Mouse (Mus musculus): ENCODE measurements around the gene Rprd2.
"Not testable (repeated sequence)": the region's sequence is repeated elsewhere in the genome, so short reads cannot be mapped to it uniquely, and the experiment has no call there.

Rprd2 gene

DNA sequence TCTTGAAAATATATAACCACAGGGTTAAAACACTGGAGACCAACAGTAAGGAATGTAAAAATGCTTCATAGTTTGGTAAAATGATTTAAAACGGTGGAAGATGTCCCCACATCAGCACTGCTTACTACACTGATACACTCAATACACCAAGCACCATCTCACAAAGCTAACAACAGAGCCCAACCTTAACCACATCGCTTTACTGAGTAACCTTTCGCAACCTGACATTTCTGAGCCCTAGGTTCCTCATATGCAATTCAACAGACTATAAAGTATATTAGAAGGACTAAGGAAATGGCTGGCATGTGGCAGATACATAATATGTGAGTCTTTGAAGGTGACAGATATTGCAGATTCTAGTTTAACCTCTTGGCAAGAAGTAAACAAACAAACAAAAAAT lies 2.0 kb downstream of the Rprd2 start:
- DNase-seq (ENCODE audit: low spot score) = no peak

DNA sequence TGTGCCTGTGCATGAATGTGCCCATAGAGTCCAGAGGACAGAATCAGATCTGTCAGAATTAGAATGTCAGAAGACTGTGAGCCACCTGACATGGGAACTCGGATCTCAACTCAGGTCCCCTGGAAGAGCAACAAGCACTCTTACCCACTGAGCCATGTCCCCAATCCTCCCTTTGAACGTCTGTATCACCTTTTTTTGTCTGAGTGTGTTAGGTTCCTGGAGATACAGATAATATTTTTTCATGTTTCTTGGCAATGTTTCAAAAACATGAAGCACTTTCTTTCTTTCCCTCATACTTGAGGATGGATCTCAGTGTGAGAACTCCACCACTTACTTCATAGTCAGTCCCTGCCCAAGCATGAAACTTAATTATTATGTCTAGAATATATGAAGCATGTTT lies 10.3 kb downstream of the Rprd2 start:
- no peak for DNase-seq (ENCODE audit: low spot score)

DNA sequence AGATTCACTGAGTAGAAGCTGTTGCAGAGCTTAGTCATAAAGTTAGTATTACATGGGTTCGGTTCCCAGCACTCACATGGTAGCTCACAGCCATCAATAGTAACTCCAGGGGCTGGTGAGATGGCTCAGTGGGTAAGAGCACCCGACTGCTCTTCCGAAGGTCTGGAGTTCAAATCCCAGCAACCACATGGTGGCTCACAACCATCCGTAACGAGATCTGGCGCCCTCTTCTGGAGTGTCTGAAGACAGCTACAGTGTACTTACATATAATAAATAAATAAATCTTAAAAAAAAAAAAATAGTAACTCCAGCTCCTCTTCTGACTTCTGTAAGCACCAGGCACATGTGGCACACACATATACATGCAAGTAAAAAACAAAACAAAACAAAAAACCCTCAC lies 11.0 kb downstream of the Rprd2 start:
- not testable (repeated sequence) for DNase-seq (ENCODE audit: low spot score)

DNA sequence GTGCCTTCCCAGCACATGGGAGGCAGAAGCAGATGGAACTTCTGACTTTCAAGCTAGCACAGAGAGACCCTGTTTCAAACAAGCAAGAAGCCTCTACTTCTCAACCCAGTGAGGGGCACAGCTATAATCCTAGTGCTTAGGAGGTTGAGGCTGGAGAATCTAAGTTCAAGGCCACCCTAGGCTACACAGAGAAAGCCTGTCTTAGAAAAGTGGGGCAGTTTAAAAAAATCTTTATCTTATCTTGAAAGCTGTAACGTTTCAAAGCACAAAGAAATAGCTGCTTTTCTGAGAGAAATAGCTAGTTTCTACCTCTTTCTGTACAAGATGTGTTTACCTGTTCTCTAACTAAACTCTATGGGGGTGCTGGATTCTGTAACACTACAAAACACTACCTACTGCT lies 12.0 kb downstream of the Rprd2 start:
- DNase-seq (ENCODE audit: low spot score) = no peak

DNA sequence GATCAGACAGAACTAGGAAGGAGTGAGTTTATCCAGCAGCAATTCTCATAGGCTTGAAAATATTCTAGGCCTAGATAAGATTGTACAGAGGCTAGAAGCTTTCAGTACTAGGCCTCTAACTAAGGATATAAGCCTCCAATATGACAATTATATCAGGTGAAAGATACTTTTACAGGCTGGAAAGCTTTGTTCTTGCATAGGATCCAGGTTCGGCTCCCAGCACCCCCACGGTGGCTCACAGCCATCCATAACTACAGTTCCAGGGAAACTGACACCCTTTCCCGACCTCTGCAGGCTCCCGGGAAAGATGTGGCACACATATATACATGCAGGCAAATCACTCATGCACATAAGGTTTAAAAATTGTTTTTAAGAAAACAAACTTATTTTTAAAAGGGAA lies 14.8 kb downstream of the Rprd2 start:
- DNase-seq (ENCODE audit: low spot score) = no peak

DNA sequence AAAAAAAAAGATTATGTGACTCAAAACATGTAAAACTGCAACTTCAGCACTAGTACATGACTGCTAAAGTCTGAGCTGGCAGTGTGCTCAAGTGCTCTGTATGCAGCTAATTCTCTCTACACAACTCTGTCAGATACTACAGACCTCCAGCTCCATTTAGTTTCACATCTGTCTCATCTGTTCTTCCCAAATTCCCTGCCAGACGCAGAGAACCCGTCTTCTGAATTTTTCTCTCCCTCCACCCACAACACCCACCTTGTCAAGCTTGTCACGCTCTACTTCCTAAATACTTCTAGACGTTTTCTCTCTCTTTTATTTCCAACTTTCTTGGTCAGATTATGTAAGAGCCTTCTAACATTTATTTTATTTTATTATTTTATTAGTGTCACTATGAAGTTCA lies 19.9 kb downstream of the Rprd2 start:
- no peak for DNase-seq (ENCODE audit: low spot score)

DNA sequence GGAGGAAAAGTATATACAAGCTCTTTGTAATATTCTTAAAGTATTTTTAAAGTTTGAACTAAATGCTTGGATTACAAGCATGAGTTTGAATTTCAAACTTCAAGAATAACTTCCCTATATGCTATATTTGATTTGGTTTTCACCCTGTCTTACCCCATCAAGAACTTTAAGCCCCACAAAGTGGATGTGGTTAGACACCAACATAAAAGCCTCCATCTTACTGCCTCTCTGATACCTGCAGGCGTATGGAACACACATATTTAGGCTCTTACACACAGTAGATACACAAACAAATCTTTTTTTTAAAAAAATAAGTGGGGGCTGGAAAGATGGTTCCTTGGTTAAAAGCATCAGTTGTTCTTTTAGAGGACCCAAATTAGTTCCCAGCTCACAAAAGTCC lies 24.4 kb downstream of the Rprd2 start:
- no peak for DNase-seq (ENCODE audit: low spot score)

DNA sequence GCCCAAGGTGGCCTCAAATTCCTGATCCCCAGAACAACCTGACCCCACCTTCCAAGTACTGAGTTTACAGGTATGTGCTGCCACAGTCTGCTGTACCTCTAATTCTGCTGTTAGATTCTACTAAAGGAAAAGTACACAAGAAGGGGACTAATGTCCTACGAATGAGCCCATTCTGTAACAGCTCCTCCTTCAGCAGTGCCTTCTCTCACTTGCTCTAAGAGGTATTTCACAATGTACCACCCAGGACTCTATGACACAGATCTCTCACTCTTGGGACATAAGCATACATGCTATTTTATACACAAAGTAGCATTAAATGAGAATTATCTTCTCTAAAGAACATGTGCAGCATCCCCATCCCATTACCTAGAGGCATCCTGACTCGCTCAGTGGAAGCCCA lies 25.0 kb downstream of the Rprd2 start:
- no peak for DNase-seq (ENCODE audit: low spot score)

DNA sequence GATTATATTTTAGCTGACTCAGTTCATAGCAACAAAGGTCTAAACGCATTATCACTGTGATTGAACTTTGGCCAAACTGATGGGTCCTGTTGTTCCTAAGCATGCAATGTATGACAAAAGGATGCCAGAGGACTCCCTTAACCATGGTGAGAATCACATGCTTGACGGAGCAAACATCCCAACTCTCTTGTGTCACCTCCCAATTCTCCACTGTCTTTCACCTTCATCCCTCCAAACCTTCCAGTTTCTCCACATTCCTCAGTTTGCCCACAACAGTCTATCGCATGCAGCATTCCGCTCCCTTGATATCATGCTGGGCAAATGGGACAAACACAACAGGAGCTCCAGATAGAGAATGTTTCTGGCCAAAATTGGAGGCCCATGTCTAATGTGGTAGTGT lies 33.2 kb downstream of the Rprd2 start:
- DNase-seq (ENCODE audit: low spot score) = no peak

DNA sequence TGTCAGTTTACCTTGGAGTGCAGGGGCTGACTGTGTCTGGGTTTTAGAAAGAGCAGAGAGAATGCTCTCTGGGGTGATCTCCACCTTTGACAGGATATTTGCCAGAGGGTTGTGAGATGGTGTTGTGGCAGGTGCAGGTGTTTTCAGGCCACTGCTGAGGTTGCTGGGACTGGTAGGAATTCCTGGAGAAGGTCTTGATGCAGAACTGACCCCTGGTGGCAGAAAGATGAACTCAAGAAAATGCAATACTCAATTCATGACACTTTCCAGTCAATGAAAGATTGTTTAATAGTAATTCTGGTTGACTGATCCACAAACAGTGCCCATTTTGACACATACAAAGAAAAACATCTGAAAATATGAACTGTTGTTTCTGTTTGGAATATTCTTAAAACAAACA lies 46.7 kb downstream of the Rprd2 start:
- DNase-seq (ENCODE audit: low spot score) = no peak

DNA sequence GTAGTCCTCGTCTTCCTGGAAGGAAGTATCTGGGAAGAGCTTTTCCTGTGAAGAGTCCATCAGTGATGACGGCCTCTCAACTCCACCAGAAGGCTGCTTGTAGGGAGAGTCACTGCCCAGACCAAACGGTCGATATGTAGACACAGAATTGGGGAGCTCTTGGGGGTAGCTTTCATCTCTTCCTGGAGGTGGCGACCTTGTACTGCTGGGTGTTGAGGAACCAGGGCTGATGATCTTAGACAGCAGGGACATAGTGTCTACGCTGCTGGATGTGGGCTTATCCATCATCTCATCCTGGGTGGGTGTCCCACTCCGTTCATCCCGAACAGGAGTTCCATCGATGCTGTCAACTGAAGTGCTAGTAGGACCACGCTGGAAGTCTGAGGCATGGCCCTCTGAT lies 53.1 kb downstream of the Rprd2 start:
- no peak for DNase-seq (ENCODE audit: low spot score)

DNA sequence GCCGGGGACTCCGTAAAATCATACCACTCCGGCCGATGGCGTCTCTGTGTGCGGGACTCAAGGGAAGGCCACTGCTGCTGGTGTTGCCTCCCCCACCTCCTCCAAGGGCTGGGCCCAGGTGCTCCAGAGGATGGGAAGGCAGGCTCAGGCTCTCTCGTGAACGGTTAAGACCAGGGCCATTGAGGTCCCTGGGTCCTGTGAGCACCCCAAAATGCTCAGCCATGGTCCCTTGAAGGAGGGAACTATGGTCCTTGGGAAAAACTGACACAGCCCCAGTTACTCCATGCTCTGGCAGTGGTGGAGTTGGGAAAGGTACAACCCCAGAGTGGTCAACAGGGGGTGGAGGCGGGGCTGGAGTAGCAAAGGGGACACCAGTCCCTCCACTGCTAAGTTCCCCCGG lies 54.9 kb downstream of the Rprd2 start:
- no peak for DNase-seq (ENCODE audit: low spot score)

DNA sequence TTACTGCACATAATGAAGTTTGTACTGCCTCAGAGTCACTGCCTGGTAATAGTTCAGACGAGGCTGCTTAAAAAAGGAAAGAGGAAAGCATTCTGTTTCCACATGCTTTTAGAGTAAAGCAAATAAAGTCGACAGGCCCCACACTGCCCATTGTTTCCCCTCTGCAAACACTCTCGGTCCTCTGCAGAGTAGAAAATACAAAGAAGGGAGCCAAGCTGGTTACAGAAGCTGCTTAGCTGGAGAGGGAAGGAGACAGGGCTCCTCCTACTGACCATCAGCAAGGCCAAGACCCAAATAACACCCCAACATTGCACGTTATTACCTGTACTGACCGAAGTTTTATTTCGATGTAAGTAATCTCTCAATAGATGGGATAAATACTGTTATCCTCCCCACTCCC lies 55.7 kb downstream of the Rprd2 start:
- DNase-seq (ENCODE audit: low spot score) = no peak

DNA sequence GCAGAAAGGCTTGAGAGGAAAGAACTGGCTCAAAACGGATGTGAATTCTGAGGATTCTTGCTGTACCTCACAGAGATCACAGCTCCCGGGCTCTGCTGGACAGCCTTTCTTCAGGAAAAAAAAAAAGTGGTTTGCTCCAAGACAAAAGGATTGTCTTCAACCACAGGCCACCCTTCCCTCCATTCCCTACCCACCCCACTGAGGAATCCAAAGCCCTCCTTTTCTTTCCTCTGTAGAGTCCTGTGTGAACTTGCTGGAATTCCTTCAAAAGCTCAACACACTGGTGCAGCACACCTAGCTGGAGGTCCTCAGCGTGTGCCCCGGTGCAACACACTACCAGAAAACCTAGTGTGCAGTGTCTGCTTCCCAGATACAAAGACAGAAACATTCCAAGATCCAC lies 56.9 kb downstream of the Rprd2 start:
- DNase-seq (ENCODE audit: low spot score) = no peak

DNA sequence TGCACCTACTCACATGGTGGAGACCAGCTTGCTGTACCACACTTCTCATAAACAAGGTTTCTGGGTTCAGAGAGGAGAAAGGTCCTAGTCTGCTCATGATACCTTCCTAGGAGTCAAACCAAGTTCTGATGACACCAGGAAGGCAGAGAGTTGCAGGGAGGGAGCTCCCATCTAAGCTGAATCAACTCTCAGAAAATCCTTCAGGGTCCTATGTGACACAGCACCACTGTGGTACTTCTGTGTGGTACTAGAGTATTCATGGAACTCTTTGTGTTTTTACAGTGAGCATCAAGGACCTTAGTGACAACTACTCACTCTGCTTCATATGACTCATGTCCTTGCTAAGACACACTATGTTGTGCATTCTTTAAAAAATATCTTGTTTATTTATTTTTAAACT lies 58.0 kb downstream of the Rprd2 start:
- no peak for DNase-seq (ENCODE audit: low spot score)

DNA sequence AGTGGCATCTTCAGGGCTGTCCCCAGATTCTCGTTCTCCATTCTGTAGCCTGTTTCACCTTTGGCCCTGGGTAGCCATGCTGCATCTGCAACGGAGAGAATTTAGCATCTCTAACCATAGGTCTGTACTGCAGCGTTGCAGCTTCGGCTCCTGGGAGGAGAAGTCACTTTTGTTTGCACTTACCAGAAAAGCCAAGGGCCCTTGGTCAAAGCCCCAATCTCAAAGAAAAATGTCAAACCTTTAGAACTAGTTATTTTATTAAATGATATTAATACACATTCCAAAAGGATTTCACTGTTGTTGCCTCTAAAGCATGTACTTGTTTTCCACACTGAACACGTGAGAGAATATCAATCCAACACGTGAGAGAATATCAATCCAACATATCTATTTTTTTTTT lies 58.6 kb downstream of the Rprd2 start, which contains the start of gene Tars2:
Gene Tars2 (minus strand): TSS at position 101 of the 400 bp plus-strand sequence.
- DNase-seq (ENCODE audit: low spot score) = no peak

DNA sequence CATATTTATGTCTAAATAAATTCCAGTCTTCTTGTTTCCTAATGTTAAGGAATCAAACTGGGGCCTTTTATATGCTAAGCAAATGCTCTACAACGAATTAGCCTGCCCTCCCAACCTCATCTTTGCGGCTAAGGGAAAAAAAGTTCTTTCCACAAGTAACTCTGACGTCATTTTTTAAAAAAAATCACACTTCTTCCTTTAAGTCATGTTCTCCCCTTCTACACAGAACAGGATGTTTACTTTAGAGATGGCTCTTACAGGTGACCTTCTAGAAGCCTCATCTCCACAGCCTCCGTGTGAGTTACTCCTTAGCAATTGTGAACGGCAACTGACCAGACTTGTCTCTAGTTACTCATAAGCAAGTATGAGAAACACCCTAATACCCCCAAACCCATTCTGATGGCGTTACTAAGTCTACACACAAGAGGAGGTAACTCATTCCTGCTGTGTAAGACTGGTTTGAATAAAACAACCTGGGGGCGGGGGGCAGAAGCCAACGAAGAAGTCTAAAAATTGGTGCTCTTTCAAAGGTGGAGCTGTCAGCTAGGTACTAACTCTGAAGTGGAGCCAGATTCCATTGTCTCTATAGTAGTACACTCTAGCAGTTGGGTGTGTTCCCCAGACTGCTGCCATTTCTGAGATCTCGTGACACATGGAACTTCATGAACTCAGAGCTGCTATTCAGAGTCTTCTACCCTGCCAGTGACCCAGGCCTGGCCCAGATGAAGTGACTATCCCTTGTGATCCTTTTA lies 60.0 kb downstream of the Rprd2 start:
- no peak for DNase-seq (ENCODE audit: low spot score)

DNA sequence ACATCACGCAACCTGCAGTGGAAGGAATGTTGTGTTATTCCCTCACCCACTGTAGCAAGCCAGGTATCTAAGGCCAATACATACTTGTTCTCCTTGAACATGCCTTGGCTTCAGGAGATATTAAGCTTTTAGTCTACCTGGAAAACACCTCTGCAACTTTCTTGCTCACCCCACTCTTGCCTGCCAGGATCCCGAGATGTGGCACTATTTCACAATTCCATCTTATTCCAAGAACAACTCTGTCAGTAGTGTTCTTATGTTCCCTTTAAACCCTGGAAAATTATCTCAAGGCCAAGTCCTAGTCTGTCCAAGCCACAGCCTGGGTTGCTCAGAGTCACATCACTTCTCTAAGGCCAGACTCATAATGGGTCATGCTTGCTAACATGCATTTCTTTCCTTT lies 61.9 kb downstream of the Rprd2 start:
- DNase-seq (ENCODE audit: low spot score) = no peak

DNA sequence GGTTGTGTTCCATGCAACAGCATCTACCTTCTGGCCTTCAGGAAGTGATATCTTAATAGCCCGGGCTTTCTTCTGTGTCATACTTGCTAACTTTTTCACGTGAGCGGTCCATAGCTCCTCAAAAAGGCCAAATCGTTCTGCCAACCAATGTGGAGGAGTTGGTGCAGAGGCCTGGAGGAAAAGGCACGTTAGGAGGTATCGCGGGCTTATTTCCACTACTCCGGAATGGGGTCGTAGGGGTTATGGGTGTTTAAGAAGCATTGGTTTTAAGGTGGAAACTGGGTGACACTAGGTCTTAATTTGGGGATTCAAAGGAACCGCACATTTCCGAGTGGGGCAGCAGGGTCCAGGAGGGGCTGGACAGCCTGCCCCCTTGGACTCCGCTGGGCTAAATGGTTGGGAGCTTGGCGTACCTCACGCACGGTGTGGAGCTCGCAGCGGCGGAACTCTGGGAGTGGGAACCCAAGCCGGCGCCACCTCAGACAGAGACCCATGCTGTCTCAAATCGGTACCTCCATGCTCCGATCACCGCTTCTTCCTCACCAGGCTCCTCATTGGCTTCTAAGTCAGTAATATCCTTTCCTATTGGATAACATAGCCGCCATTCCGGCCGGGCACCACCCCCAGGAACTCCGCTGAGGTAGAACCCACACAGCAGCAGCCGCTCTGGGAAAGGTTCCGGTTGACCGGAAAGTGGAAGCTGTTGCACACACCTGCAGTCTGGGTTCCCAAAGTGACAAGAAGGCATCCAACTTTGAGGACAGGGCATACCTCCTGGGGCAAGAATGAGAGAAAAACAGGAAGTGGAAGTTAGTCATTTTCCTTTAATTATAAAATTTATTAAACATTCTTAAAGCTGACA lies 64.1 kb downstream of the Rprd2 start:
- DNase-seq (ENCODE audit: low spot score) = peak; percentile 89

DNA sequence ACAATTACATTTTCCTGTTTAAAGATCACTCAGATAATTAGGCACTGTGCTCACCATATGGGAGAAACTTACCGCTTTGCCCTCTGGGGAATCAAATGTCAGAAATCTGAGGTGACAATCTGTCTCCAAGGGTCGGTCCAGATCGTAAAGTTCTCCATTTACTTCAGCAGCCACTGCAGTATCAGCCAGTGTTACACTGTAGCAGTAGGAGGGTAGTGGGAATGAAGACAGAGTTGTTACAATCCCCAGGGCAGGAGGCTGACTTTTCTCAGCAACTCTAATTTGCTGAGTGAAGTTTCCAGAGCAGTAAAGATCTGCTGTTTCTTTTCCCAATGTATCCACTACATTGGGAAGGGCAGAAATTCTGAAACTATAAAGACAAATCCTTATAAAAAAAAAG lies 65.7 kb downstream of the Rprd2 start:
- DNase-seq (ENCODE audit: low spot score) = no peak

DNA sequence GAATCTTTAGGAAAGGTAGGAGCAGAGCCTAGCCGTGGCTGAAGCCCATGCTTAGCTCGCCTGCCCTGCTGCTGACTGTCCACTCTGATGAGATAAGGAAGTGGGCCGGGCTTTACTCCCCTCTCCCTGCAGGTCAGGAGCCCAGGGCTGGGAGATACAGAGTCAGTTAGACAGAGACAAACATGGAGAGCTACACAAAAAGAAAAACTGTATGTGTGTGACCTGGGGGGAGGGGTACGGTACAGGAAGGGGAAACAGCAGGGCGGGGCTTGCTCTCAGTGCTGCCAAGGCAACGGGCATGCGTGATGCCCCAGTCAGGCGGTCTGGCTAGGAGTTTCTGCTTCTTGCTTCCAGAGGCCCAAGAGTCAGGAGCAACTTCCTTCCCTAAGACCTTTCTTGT lies 78.3 kb downstream of the Rprd2 start:
- peak; percentile 30 for DNase-seq (ENCODE audit: low spot score)

DNA sequence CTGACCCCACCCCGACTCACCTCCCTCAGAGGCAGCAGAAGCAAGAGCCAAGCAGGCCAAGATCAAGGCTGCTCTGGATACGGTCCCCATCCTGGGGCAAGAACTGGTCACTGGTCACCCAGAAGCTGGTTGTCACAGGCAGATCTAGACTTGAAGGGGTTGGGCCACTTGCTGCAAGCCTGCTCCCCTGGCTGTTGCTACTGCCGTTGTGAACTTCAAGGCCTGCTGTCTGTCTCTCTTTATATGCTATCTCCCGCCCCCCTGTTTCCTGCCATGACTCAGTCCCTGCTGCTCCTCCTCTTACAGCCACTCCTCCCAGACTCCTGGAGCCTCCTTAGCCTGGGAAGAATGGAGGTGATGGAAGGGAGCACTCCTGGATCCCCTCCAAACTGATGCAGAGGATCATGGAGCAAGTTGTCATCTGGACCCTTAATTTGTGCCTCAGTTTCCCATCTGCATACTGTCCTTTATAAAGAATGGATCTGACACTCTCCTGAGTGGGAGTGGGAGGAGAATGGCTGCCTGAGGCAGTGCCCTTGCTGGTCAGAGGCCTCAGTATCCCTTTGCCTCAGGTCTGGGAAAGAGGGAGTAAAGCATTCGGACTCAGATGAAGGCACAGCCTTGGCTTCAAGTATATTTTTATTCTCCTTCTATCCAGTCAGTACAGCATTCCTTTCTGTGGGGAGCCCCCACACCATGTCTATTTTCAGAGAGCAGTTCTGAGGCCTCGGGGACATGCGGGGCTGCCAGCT lies 79.1 kb downstream of the Rprd2 start, which contains the start of gene Ecm1:
Gene Ecm1 (minus strand): TSS at position 217 of the 752 bp plus-strand sequence.
- DNase-seq (ENCODE audit: low spot score) = peak; percentile 65
